Mouse (Mus musculus): ENCODE data around the gene Cfap74. TPM values are rescaled to one million over a fixed set of nuclear protein-coding genes. Genes with fewer than 3 reads are reported as not detected.

Gene Cfap74
- polyA plus RNA-seq, 1 experiment from 2014 or later, result 10.8 TPM

- 25% methylated on average over 28 of the region's 28 CpGs for WGBS
- no peaks in the 10 kb centered on the region for H3K36me3 ChIP-seq (replicated peaks)
- H3K4me3 ChIP-seq, result peak overlapping the region; percentile 30
- DNase-seq (ENCODE audit: extremely low spot score, low spot score), result peak; percentile 87
- H3K9me3 ChIP-seq, result no peaks in the 10 kb centered on the region
- peak overlapping the region; percentile 56; the same call in 1 of the 2 replicates for H3K27ac ChIP-seq
- H3K4me1 ChIP-seq, result peaks cover 19% of the 10 kb centered on the region
- H3K27me3 ChIP-seq (ENCODE audit: poor library complexity, severe bottlenecking), result no peaks in the 10 kb centered on the region
These were observed 72.6 kb downstream of the Cfap74 start for GRCm38 (mm10) chr4:155481381-155482124.

GRCm38 (mm10) chr4:155482125-155482480 lies 73.1 kb downstream of the Cfap74 start:
- H3K27ac ChIP-seq, result no peak overlapping the region
- no peak for DNase-seq (ENCODE audit: extremely low spot score, low spot score)
- H3K9me3 ChIP-seq, result no peaks in the 10 kb centered on the region
- peaks cover 19% of the 10 kb centered on the region for H3K4me1 ChIP-seq
- no peaks in the 10 kb centered on the region for H3K27me3 ChIP-seq (ENCODE audit: poor library complexity, severe bottlenecking)
- no peak overlapping the region for H3K4me3 ChIP-seq
- no peaks in the 10 kb centered on the region for H3K36me3 ChIP-seq (replicated peaks)
- 91% methylated on average over 6 of the region's 6 CpGs for WGBS

- Histone ChIP-seq H3K4me3 (no peak overlapping the region), H3K27ac (no peak overlapping the region), H3K4me1 (peaks cover 24% of the 10 kb centered on the region), H3K27me3 (ENCODE audit: poor library complexity, severe bottlenecking) (no peaks in the 10 kb centered on the region), H3K9me3 (no peaks in the 10 kb centered on the region), H3K36me3 (replicated peaks) (no peaks in the 10 kb centered on the region)
- 59% methylated on average over 8 of the region's 8 CpGs for WGBS
- no peak for DNase-seq (ENCODE audit: extremely low spot score, low spot score)
These were observed 73.9 kb downstream of the Cfap74 start for GRCm38 (mm10) chr4:155482733-155483540.

GRCm38 (mm10) chr4:155485521-155485920 lies 76.5 kb downstream of the Cfap74 start:
- DNase-seq (ENCODE audit: extremely low spot score, low spot score), result no peak
- H3K4me1 ChIP-seq, result peaks cover 48% of the 10 kb centered on the region
- WGBS, result 83% methylated on average over 3 of the region's 3 CpGs

GRCm38 (mm10) chr4:155487746-155488145 lies 78.8 kb downstream of the Cfap74 start:
- no peaks in the 10 kb centered on the region for H3K9me3 ChIP-seq
- 47% methylated on average over 3 of the region's 3 CpGs for whole genome bisulfite sequencing
- no peak overlapping the region for H3K4me3 ChIP-seq
- no peaks in the 10 kb centered on the region for H3K36me3 ChIP-seq (replicated peaks)
- H3K4me1 ChIP-seq, result peaks cover 46% of the 10 kb centered on the region
- H3K27me3 ChIP-seq (ENCODE audit: poor library complexity, severe bottlenecking), result no peaks in the 10 kb centered on the region
- H3K27ac ChIP-seq, result 0 out of 2 replicates have a peak overlapping the region, but pooled peaks have one; percentile 8
- no peak for DNase-seq (ENCODE audit: extremely low spot score, low spot score)

More at GRCm38 (mm10) chr4:155485521-155485920, 76.5 kb downstream of the Cfap74 start:
- Histone ChIP-seq H3K27me3 (ENCODE audit: poor library complexity, severe bottlenecking) (no peaks in the 10 kb centered on the region), H3K36me3 (replicated peaks) (no peaks in the 10 kb centered on the region), H3K9me3 (no peaks in the 10 kb centered on the region), H3K27ac (no peak overlapping the region), H3K4me3 (no peak overlapping the region)

GRCm38 (mm10) chr4:155488232-155489025 lies 79.4 kb downstream of the Cfap74 start:
- Histone ChIP-seq H3K9me3 (no peaks in the 10 kb centered on the region), H3K4me3 (no peak overlapping the region), H3K27me3 (ENCODE audit: poor library complexity, severe bottlenecking) (no peaks in the 10 kb centered on the region), H3K4me1 (peaks cover 46% of the 10 kb centered on the region), H3K27ac (0 out of 2 replicates have a peak overlapping the region, but pooled peaks have one; percentile 44), H3K36me3 (replicated peaks) (no peaks in the 10 kb centered on the region)
- no peak for DNase-seq (ENCODE audit: extremely low spot score, low spot score)
- WGBS, result 85% methylated on average over 8 of the region's 8 CpGs

- H3K4me3 ChIP-seq, result no peak overlapping the region
- no peak for DNase-seq (ENCODE audit: extremely low spot score, low spot score)
- H3K27ac ChIP-seq, result 0 out of 2 replicates have a peak overlapping the region, but pooled peaks have one; percentile 44
- H3K4me1 ChIP-seq, result peaks cover 52% of the 10 kb centered on the region
- H3K36me3 ChIP-seq (replicated peaks), result peaks cover 3% of the 10 kb centered on the region; the same call in 1 of the 2 replicates
- H3K9me3 ChIP-seq, result no peaks in the 10 kb centered on the region
- 89% methylated on average over 9 of the region's 9 CpGs for WGBS
- no peaks in the 10 kb centered on the region for H3K27me3 ChIP-seq (ENCODE audit: poor library complexity, severe bottlenecking)
These were observed 80.3 kb downstream of the Cfap74 start for GRCm38 (mm10) chr4:155489101-155489970.

- Histone ChIP-seq H3K27ac (peak overlapping the region; percentile 99), H3K4me1 (peaks cover 60% of the 10 kb centered on the region), H3K4me3 (peak overlapping the region; percentile 91), H3K27me3 (ENCODE audit: poor library complexity, severe bottlenecking) (no peaks in the 10 kb centered on the region), H3K9me3 (no peaks in the 10 kb centered on the region), H3K36me3 (replicated peaks) (peaks cover 7% of the 10 kb centered on the region)
- WGBS, result 34% methylated on average over 5 of the region's 5 CpGs
- DNase-seq (ENCODE audit: extremely low spot score, low spot score), result no peak
These were observed 81.5 kb downstream of the Cfap74 start for GRCm38 (mm10) chr4:155490456-155490855.

GRCm38 (mm10) chr4:155490990-155491504 lies 82.1 kb downstream of the Cfap74 start, which contains the start of gene Gnb1:
Gnb1 (plus strand) TSS chr4:155491361.
- WGBS, result 2% methylated on average over 59 of the region's 60 CpGs
- peak within 1 kb of the TSS; percentile 91 for H3K4me3 ChIP-seq
- peaks cover 13% of the 10 kb centered on the region for H3K36me3 ChIP-seq (replicated peaks)
- peak within 1 kb of the TSS; percentile 99 for H3K27ac ChIP-seq
- peak; percentile 88 for DNase-seq (ENCODE audit: extremely low spot score, low spot score)
- H3K27me3 ChIP-seq (ENCODE audit: poor library complexity, severe bottlenecking), result no peaks in the 10 kb centered on the region
- no peaks in the 10 kb centered on the region for H3K9me3 ChIP-seq
- peaks cover 60% of the 10 kb centered on the region for H3K4me1 ChIP-seq

GRCm38 (mm10) chr4:155491529-155492130 lies 82.6 kb downstream of the Cfap74 start:
- H3K27ac ChIP-seq, result peak overlapping the region; percentile 99
- under 1% methylated on average over 52 of the region's 54 CpGs for WGBS
- peak overlapping the region; percentile 91 for H3K4me3 ChIP-seq
- H3K36me3 ChIP-seq (replicated peaks), result peaks cover 19% of the 10 kb centered on the region
- peak; percentile 72 for DNase-seq (ENCODE audit: extremely low spot score, low spot score)
- H3K27me3 ChIP-seq (ENCODE audit: poor library complexity, severe bottlenecking), result no peaks in the 10 kb centered on the region
- peaks cover 60% of the 10 kb centered on the region for H3K4me1 ChIP-seq
- no peaks in the 10 kb centered on the region for H3K9me3 ChIP-seq

- no peaks in the 10 kb centered on the region for H3K27me3 ChIP-seq (ENCODE audit: poor library complexity, severe bottlenecking)
- peaks cover 24% of the 10 kb centered on the region for H3K36me3 ChIP-seq (replicated peaks)
- no peaks in the 10 kb centered on the region for H3K9me3 ChIP-seq
- H3K27ac ChIP-seq, result peak overlapping the region; percentile 99
- WGBS, result 0% methylated on average over 51 of the region's 51 CpGs
- H3K4me1 ChIP-seq, result peaks cover 60% of the 10 kb centered on the region
- no peak for DNase-seq (ENCODE audit: extremely low spot score, low spot score)
- peak overlapping the region; percentile 91 for H3K4me3 ChIP-seq
These were observed 83.2 kb downstream of the Cfap74 start for GRCm38 (mm10) chr4:155492131-155492633.
